Mouse (Mus musculus) forebrain, embryonic 14.5 days (tissue): ENCODE data around the gene Gtse1. TPM values are rescaled to one million over a fixed set of nuclear protein-coding genes. Genes with fewer than 3 reads are reported as not detected.

Experiments
- ATAC-seq: fragments of 200-750 bp; cut with Nextera tagmentation; 2 replicates; pipeline ENCODE4 v1.8.0; 2017; ENCODE audit warnings: mild to moderate bottlenecking, moderate library complexity
- DNase-seq: peaks from one replicate; pipeline ENCODE4 v3.0.0-alpha.2; 2015; ENCODE audit warnings: low spot score
- H3K27ac ChIP-seq: fragments of 300-500 bp; sonication (generic); 2 replicates; pipeline ENCODE4 v1.5.1; 2014; ENCODE audit warnings: low read depth, mild to moderate bottlenecking, control low read depth, low read length, moderate library complexity
- H3K27me3 ChIP-seq: fragments of 300-500 bp; sonication (generic); replicated peaks from 2 replicates; pipeline ENCODE4 v1.6.1; 2014; ENCODE audit warnings: low read length, control low read depth, mixed read lengths; ENCODE audit not compliant: control insufficient read depth, insufficient read depth
- H3K36me3 ChIP-seq: fragments of 300-500 bp; sonication (generic); 2 replicates; pipeline ENCODE4 v1.6.1; 2014; ENCODE audit warnings: low read length, control low read depth; ENCODE audit not compliant: control insufficient read depth, insufficient read depth
- H3K4me1 ChIP-seq: fragments of 300-500 bp; sonication (generic); 2 replicates; pipeline ENCODE4 v1.6.1; 2014; ENCODE audit warnings: antibody characterized with exemption, low read length, control low read depth; ENCODE audit not compliant: control insufficient read depth, insufficient read depth
- H3K4me2 ChIP-seq: fragments of 300-500 bp; sonication (generic); 2 replicates; pipeline ENCODE4 v1.6.1; 2014; ENCODE audit warnings: mild to moderate bottlenecking, control low read depth, low read length
- H3K4me3 ChIP-seq: fragments of 300-500 bp; sonication (generic); 2 replicates; pipeline ENCODE4 v1.5.1; 2014; ENCODE audit warnings: low read depth, low read length, control low read depth
- H3K9ac ChIP-seq: fragments of 300-500 bp; sonication (generic); 2 replicates; pipeline ENCODE4 v1.6.1; 2014; ENCODE audit warnings: mild to moderate bottlenecking, low read length, control low read depth, moderate library complexity
- H3K9me3 ChIP-seq: fragments of 300-500 bp; sonication (generic); replicated peaks from 2 replicates; pipeline ENCODE4 v1.6.1; 2016; ENCODE audit warnings: low read length, control low read depth, mixed read lengths; ENCODE audit not compliant: control insufficient read depth
- WGBS: fragments of 180-500 bp; shearing (Covaris S2); extraction: QIAGEN DNeasy Blood & Tissue Kit; methylation state at CpG from one replicate; pipeline ENCODE4 v1.1.7; 2014; 5-methylcytosine and 5-hydroxymethylcytosine counted together
- polyA plus RNA-seq: library from polyadenylated mRNA; unstranded; fragments of >200 nt; fragmentation: Nextera tagmentation; extraction: Ambion mirVana; gene quantifications from 2 replicates; pipeline ENCODE4 v1.2.1, GENCODE M21; 2014

The Gtse1 gene
- polyA plus RNA-seq, 1 experiment from 2014 or later, result 14.3 TPM

- no peak for DNase-seq
- Histone ChIP-seq H3K27ac (no peak overlapping the region), H3K9ac (no peak overlapping the region), H3K4me1 (peaks cover 9% of the 10 kb centered on the region), H3K27me3 (no peaks in the 10 kb centered on the region), H3K4me2 (no peak overlapping the region), H3K9me3 (no peaks in the 10 kb centered on the region), H3K4me3 (no peak overlapping the region), H3K36me3 (no peaks in the 10 kb centered on the region)
- 80% methylated on average over 4 of the region's 4 CpGs for WGBS
- no peak for ATAC-seq
These were observed 31.5 kb upstream of the Gtse1 start for GRCm38 (mm10) chr15:85828071-85828470.

GRCm38 (mm10) chr15:85829470-85829869, 30.1 kb upstream of the Gtse1 start:
- WGBS, result 70% methylated on average over 5 of the region's 5 CpGs
- no peaks in the 10 kb centered on the region for H3K9me3 ChIP-seq

GRCm38 (mm10) chr15:85831954-85832590, 27.5 kb upstream of the Gtse1 start, which contains the start of gene Ttc38:
TSS of gene Ttc38 (plus strand) at chr15:85832306.
- no peak within 1 kb of the TSS for H3K27ac ChIP-seq
- H3K27me3 ChIP-seq, result no peaks in the 10 kb centered on the region
- DNase-seq, result peak; percentile 72
- H3K4me1 ChIP-seq, result peaks cover 9% of the 10 kb centered on the region
- no peaks in the 10 kb centered on the region for H3K36me3 ChIP-seq
- H3K4me3 ChIP-seq, result peak within 1 kb of the TSS; percentile 48
- no peaks in the 10 kb centered on the region for H3K9me3 ChIP-seq
- H3K4me2 ChIP-seq, result peak within 1 kb of the TSS; percentile 81
- peak; percentile 91 for ATAC-seq
- H3K9ac ChIP-seq, result peak within 1 kb of the TSS; percentile 59
- WGBS, result 1% methylated on average over 27 of the region's 27 CpGs

More at GRCm38 (mm10) chr15:85829470-85829869, 30.1 kb upstream of the Gtse1 start:
- no peak for DNase-seq
- no peak overlapping the region for H3K4me2 ChIP-seq
- no peaks in the 10 kb centered on the region for H3K27me3 ChIP-seq
- H3K4me1 ChIP-seq, result peaks cover 9% of the 10 kb centered on the region
- H3K36me3 ChIP-seq, result no peaks in the 10 kb centered on the region
- no peak overlapping the region for H3K4me3 ChIP-seq
- no peak for ATAC-seq
- H3K9ac ChIP-seq, result no peak overlapping the region
- no peak overlapping the region for H3K27ac ChIP-seq

GRCm38 (mm10) chr15:85832599-85832998, 26.9 kb upstream of the Gtse1 start:
- WGBS, result 53% methylated on average over 8 of the region's 8 CpGs
- no peaks in the 10 kb centered on the region for H3K36me3 ChIP-seq
- ATAC-seq (no peak), DNase-seq (no peak)
- peak overlapping the region; percentile 81 for H3K4me2 ChIP-seq
- no peaks in the 10 kb centered on the region for H3K9me3 ChIP-seq
- no peaks in the 10 kb centered on the region for H3K27me3 ChIP-seq
- peak overlapping the region; percentile 59 for H3K9ac ChIP-seq
- H3K4me1 ChIP-seq, result peaks cover 9% of the 10 kb centered on the region
- H3K27ac ChIP-seq, result no peak overlapping the region
- peak overlapping the region; percentile 48 for H3K4me3 ChIP-seq

- Histone ChIP-seq H3K4me1 (peaks cover 9% of the 10 kb centered on the region), H3K27me3 (no peaks in the 10 kb centered on the region), H3K27ac (no peak overlapping the region), H3K4me2 (no peak overlapping the region), H3K9me3 (no peaks in the 10 kb centered on the region), H3K36me3 (no peaks in the 10 kb centered on the region), H3K4me3 (no peak overlapping the region), H3K9ac (no peak overlapping the region)
- no peak for DNase-seq
- no peak for ATAC-seq
- 53% methylated on average over 3 of the region's 3 CpGs for WGBS
These were observed 24.2 kb upstream of the Gtse1 start for GRCm38 (mm10) chr15:85835335-85835734.

DNA sequence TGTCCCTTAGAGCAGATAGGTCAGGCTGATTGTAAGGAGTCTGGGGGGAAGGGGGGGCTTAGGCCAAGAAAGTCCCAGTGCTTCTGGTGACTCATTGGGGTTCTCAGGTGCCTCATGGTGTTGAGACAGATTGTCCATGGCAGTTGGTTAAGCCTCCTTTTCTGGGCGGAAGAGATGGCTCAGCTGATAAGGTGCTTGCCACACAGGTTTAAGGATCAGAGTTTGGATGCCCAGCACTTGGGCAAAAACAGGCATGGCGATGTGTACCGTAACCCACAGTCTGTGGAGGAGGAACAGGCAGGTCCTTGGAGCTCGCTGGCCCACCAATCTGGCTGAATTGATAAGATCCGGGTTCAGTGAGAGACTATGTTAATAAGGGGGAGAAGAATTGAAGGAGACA, 22.7 kb upstream of the Gtse1 start:
- 91% methylated on average over 5 of the region's 5 CpGs for WGBS
- DNase-seq, result no peak
- Histone ChIP-seq H3K36me3 (no peaks in the 10 kb centered on the region), H3K4me2 (no peak overlapping the region), H3K27me3 (no peaks in the 10 kb centered on the region), H3K4me3 (no peak overlapping the region), H3K27ac (no peak overlapping the region), H3K4me1 (peaks cover 4% of the 10 kb centered on the region; the same call in 1 of the 2 replicates), H3K9ac (no peak overlapping the region), H3K9me3 (no peaks in the 10 kb centered on the region)
- no peak for ATAC-seq

DNA sequence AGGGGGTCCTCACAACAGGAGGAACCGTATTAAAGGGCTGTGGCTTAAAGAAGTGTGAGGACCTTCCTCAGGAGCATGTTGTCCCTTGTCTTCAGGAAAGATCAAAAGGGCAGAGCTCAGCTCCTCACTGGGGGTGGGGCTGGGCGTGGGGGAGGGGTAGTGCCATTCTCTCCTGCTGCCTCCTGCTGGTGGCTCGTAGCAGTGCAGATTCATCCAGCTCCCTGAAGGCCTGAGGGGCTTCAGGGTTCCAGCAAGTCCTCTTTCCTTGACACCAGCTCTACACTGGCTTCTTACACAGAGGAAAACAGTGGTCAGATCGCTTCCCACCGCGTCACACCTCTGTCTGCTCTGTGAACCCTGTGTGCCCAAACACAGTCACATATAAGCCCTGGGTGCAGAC, 18.6 kb upstream of the Gtse1 start:
- no peaks in the 10 kb centered on the region for H3K27me3 ChIP-seq
- H3K27ac ChIP-seq, result no peak overlapping the region
- no peaks in the 10 kb centered on the region for H3K4me1 ChIP-seq
- 44% methylated on average over 6 of the region's 6 CpGs for WGBS
- no peak overlapping the region for H3K9ac ChIP-seq
- no peak for DNase-seq
- H3K4me2 ChIP-seq, result no peak overlapping the region
- H3K4me3 ChIP-seq, result no peak overlapping the region
- no peaks in the 10 kb centered on the region for H3K9me3 ChIP-seq
- ATAC-seq, result no peak
- H3K36me3 ChIP-seq, result no peaks in the 10 kb centered on the region

DNA sequence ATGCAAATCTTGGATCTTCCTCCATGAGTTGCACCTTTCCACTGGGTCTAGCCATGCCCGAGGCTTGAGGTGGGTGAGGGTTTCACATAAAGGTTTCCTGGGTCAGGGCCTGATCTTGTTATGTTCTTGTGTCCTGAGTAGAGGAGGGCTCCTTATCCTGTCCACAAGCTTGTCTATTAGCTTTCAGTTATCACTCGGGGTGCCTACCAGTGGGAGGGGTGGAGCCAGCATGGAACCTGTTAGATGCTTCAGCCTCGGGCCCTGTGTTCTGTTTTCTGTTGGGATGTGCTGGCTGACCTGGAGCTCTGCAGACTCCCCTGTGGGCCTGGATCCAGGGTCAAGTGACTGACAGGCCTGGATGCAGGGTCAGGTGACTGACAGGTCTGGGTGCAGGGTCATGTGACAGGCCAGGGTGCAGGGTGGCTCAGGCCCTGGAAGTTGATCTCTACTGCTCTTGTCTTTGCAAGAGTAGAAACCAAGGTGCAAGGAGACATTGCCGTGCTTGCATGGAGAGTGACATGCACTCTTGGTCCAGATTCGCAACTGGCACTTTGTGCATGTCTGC, 17.7 kb upstream of the Gtse1 start:
- Histone ChIP-seq H3K9me3 (no peaks in the 10 kb centered on the region), H3K27ac (no peak overlapping the region), H3K36me3 (no peaks in the 10 kb centered on the region), H3K4me3 (no peak overlapping the region), H3K27me3 (no peaks in the 10 kb centered on the region), H3K4me1 (no peaks in the 10 kb centered on the region), H3K4me2 (no peak overlapping the region), H3K9ac (no peak overlapping the region)
- DNase-seq (no peak), ATAC-seq (no peak)
- 81% methylated on average over 5 of the region's 5 CpGs for WGBS

DNA sequence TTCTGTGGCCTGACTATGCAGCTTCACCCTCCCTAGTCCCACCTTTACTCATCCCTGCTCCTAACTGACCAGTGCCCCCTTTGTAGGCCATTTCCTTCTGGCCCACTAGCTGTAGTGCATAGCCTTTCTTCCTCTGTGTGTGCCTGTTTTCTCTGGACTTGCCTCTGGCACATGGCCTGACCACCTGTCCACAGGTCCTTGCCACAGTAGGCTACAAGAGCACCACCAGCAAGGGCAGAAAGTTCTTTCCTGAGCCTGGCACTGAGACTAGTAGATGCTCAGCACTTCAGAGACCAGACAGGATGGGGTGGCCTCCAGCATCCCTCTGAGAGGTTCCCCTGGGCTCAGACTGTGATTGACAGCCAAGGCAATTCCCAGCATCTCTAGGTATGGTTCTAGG, 14.5 kb upstream of the Gtse1 start:
- no peak overlapping the region for H3K4me2 ChIP-seq
- no peak for ATAC-seq
- no peak overlapping the region for H3K9ac ChIP-seq
- no peak overlapping the region for H3K4me3 ChIP-seq
- no peaks in the 10 kb centered on the region for H3K27me3 ChIP-seq
- no peaks in the 10 kb centered on the region for H3K4me1 ChIP-seq
- no peaks in the 10 kb centered on the region for H3K36me3 ChIP-seq
- DNase-seq, result no peak
- no peaks in the 10 kb centered on the region for H3K9me3 ChIP-seq
- H3K27ac ChIP-seq, result no peak overlapping the region
